Mouse (Mus musculus) layer of hippocampus, adult 11-12 months (tissue): ENCODE data around the gene Olfr1331.
"Not testable (repeated sequence)": the region's sequence is repeated elsewhere in the genome, so short reads cannot be mapped to it uniquely, and the experiment has no call there.

Experiments used
- DNase-seq: peaks from one replicate; pipeline ENCODE4 v3.0.0; 2022; ENCODE audit warnings: low spot score

Olfr1331 gene

GRCm38 (mm10) chr4:118864349-118864748 lies at the start of gene Olfr1331:
TSS of gene Olfr1331 (plus strand) at chr4:118864649.
- no peak for DNase-seq

GRCm38 (mm10) chr4:118818921-118819320 lies 45.5 kb upstream of the Olfr1331 start:
- no peak for DNase-seq

GRCm38 (mm10) chr4:118836179-118836578 lies 28.3 kb upstream of the Olfr1331 start, which contains the start of gene Olfr1333:
TSS of gene Olfr1333 (minus strand) at chr4:118836279.
- no peak for DNase-seq

GRCm38 (mm10) chr4:118861791-118862190 lies 2.7 kb upstream of the Olfr1331 start:
- DNase-seq, result no peak

GRCm38 (mm10) chr4:118862704-118863103 lies 1.7 kb upstream of the Olfr1331 start:
- peak; percentile 46 for DNase-seq

GRCm38 (mm10) chr4:118867566-118867965 lies 3.1 kb downstream of the Olfr1331 start:
- no peak for DNase-seq

GRCm38 (mm10) chr4:118888297-118888696 lies 23.8 kb downstream of the Olfr1331 start, which contains the start of gene Olfr1330:
TSS of gene Olfr1330 (plus strand) at chr4:118888597.
- DNase-seq, result no peak

GRCm38 (mm10) chr4:118901981-118902380 lies 37.5 kb downstream of the Olfr1331 start:
- no peak for DNase-seq

GRCm38 (mm10) chr4:118917365-118917764 lies 52.9 kb downstream of the Olfr1331 start, which contains the start of gene Olfr1329:
TSS of gene Olfr1329 (minus strand) at chr4:118917465.
- not testable (repeated sequence) for DNase-seq
